Mouse (Mus musculus) urinary bladder, postnatal 25 days (tissue): ENCODE measurements around the gene Atn1.
"Not testable (repeated sequence)": the region's sequence is repeated elsewhere in the genome, so short reads cannot be mapped to it uniquely, and the experiment has no call there.

ENCODE experiments used
- DNase-seq: peaks from one replicate; pipeline ENCODE4 v3.0.0; 2022; ENCODE audit warnings: low spot score

The Atn1 gene

DNA sequence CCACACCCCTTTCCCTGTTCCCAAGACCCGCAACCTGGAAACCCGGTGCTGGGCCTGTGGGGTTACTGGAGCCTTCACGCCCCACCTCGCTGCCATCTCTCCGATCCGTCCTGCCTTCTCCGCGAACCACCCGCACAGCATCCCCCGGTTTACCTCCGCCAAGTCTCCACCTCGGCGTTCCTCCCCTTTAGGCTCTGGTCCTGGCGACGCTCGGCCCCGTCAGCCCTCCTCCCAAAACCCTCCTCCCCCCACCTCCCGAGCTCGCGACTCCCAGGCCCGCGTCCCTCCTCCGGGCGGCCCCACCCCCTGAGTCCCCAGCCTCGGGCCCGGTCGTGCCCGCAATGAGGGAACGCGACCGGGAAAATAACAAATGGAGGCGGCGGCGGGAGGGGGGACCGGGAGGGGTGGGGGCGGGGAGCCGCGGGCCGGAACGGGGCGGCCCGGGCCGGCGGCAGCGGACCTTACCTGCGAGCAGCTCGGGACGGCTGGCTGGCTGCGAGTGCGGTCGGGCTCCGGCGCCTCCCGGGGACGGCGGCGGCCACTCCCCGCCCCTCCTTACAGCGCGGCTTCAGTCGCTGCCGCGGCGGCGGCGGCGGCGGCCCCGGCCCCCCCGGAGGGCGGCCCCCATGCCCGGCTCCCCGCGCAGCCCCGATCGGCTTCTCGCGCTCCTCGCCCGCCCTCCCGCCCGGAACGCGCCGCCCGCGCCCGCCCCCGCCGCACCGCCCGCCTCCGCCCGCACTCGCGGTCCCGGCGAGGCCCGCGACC lies at the start of gene Atn1, which contains the start of gene Gm45234:
Atn1 (minus strand) TSS at position 694 of the 765 bp plus-strand sequence.
Gm45234 (minus strand) TSS at position 191 of the 765 bp plus-strand sequence.
- DNase-seq, result peak; percentile 61

DNA sequence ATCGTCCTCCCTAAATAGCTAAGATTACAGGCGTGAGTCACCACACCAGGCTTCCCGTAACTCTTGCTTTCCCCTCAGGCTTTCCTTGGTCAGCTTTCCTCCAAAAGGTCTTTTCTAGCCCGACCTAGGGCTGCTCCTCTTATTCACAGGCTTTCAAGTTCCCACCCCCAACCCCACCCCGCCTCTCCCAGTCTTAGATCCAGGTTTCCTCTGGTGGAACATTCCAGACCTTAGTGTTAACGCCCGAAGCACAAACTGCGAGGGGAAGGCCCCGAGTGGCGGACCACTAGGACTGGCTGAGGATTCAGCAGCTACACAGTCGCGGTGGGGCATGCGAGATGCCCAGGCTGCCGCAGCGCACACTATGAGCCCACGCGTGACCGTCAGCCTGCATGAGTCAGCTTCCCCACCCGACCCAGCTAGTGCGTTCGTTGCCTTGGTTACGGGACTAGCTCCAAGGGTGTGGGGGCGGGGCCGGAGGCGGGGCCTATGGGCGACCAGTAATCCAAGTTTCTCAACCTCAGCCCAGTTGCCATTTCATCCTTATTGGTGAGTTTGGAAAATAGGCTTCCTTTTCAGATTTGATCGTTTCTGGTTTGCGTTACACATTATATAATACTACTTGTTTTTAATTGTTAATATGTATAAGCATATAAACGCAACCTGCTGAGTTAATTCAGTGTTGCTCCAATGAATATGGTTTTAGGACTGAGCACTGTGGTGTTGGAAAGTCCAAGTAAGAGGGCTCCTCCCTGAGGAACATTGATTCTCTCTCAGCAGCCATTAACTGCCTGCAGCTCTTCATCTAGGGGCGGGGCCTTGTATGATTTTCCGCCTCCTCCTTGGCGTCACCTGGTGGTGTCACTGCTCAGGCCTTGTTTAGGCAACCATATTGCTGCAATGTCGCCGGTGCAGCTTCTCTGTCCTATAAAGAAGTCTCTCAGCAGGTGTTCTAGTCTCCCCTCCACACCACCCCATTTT lies 49.3 kb upstream of the Atn1 start:
- peak; percentile 96 for DNase-seq

DNA sequence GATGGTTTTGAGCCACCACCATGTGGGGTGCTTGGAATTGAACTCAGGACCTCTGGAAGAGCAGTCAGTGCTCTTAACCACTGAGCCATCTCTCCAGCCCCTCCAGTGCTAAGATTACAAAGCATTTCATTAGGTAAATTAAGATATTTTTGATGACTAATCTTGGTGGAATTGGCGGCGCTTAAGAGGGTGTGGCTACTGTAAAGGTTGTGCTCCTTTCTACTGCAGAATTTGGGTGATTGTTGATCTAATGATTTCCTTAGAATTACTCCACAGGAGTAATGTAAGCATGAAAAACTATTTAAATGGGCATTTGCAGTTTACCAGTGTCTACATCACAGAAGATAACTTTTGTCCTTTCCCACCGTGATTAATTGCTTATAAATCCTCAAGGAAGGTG lies 48.0 kb upstream of the Atn1 start:
- no peak for DNase-seq

DNA sequence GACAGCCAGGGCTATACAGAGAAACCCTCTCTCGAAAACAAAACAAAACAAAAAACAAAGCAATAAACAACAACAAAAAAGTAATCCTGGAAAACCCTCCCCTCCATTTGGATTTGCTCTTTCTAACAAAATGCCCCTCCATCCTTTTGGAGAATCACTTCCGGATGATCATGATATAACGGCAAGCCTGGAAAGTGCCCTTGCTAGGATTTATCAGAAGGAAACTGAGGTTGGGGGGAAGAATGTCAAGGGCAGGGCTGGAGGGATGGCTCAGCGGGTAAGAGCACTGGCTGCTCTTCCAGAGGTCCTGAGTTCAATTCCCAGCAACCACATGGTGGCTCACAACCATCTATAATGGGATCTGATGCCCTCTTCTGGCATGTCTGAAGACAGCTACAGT lies 47.4 kb upstream of the Atn1 start:
- not testable (repeated sequence) for DNase-seq

DNA sequence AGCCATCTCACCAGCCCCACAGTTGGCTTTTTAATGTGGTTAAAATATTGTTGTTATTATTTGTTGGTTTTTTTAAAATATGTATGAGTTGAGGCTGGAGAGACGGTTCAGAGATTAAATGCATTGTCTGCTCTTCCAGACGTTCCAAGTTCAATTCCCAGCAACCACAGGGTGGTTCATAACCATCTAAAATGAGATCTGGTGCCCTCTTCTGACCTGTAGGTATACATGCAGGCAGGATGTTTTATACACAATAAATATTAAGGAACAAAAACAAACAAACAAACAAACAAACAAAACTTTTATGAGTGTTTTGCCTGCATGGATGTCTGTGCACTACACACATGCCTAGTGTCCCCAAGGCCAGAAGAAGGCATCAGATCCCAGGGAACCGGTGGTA lies 46.7 kb upstream of the Atn1 start:
- DNase-seq, result no peak

DNA sequence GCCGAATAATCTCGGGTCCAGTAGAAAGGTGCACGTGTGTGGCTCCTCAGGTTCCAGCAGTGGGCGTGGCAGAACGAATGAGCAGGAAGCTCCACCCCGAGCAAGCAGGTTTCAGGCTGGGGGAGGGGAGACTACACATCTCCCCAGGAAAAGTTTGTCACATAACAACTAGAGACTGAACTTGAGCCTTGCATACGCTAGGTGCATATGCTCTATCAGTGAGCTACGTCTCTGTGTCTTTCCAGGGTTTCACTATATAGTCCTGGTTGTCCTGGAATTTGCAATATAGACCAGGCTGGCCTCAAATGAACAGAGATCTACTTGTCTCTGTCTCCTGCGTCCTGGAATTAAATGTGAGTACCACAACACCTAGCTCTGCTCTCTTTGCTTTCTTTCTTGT lies 46.1 kb upstream of the Atn1 start:
- not testable (repeated sequence) for DNase-seq

DNA sequence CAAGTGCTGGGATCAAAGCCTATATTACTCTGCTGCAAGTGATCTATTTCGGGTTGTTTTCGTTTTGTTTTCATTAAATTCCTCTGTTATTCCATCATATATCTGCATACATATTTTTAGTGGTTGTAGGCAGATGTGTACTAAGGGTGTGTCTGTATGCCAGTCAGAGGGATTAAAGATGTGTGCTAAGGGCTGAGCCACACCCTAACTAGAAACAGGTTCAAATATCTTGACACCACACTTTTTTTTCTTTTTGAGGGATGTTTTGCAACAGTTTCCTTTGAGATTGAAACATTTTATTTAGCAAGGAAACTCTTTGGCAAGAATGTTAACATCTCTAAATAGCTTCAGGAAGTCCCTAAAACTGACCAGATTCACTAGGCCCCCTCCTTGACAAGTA lies 39.9 kb upstream of the Atn1 start:
- no peak for DNase-seq

DNA sequence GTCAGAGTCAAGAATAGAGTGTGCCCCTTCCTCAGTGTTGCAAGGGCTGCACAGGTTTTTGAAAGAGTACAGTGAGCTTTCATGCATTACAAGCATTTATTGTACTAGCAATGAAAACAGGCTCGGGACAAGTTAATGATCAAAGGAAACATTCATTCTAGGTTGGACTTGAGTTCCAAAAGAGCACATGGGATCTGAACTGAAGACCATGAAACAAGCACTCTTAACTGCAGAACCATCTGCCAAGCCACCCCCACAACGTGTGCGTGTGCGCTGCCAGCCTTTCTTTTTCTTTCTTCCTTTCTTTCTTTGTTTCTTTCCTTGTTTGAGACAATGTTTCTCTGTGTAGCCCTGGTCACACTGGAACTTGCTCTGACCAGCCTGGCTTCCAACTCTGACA lies 39.5 kb upstream of the Atn1 start:
- DNase-seq, result no peak

DNA sequence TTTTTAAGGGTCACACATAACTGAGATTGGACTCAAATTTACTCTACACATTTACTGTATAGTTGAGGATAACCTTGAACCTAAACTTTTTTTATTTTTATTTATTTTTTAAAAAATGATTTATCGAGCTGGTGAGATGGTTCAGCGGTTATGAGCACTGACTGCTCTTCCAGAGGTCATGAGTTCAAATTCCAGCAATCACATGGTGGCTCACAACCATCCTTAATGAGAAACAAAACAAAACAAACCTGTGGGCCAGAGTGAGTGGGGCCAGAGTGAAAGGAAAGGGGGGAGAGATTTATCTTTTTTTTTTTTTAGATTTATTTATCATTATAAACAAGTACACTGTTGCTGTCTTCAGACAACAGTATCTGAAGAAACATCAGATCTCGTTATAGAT lies 35.6 kb upstream of the Atn1 start:
- DNase-seq, result no peak

DNA sequence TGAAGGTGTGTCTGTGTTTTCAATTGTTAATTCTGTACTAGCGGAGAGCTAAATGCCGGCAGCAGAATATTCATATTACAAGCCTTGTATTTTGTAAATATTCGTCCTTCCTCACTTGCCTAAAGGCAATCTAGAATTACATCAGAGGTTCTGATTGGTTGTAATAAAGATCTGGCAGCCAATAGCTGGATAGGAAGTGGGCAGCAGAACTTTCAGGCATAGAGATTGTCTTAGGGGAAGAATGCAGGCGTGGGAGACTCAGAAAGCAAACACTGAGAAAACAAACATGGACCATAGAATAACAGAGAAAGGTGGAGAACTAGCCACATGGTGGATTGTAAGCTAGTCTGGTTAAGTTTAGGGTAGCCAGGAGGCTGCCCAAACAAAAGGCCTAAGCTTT lies 33.8 kb upstream of the Atn1 start:
- DNase-seq, result no peak

DNA sequence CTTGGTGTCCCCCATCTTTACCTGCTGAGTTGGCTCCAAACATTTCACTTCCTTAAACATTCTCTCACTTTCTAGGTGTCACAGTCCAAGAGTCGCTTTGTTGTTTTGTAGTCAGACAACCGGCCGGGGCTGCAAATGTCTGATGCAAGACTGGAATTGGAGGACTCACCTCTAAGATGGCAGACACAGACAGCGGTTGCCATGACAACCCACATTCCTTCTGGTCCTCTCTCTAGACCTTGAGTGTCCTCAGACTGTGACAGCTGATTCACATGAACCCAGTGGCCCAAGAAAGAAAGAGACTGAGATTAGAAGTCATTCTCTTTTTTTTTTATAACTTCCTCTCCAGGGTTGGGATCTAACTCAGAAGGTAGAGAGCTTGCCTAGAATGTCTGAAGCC lies 33.2 kb upstream of the Atn1 start:
- no peak for DNase-seq

DNA sequence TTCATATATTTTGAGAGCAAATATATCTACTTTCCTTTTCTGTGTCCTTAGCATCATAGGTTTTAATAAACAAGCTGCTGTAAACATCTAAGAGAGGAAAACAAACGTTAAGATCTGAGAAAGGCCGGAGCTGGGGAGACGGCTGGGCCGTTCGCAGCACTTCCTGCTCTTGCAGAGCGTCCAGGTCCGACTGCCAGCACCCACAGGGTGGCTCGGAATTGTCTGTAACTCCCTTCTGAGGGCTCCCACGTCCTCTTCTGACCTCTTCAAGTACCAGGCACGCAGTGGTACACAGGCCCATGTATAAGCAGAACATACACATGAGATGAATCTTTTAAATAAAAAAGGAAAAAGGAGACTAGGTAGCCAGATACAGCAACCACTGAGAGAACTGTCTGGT lies 31.4 kb upstream of the Atn1 start:
- no peak for DNase-seq

DNA sequence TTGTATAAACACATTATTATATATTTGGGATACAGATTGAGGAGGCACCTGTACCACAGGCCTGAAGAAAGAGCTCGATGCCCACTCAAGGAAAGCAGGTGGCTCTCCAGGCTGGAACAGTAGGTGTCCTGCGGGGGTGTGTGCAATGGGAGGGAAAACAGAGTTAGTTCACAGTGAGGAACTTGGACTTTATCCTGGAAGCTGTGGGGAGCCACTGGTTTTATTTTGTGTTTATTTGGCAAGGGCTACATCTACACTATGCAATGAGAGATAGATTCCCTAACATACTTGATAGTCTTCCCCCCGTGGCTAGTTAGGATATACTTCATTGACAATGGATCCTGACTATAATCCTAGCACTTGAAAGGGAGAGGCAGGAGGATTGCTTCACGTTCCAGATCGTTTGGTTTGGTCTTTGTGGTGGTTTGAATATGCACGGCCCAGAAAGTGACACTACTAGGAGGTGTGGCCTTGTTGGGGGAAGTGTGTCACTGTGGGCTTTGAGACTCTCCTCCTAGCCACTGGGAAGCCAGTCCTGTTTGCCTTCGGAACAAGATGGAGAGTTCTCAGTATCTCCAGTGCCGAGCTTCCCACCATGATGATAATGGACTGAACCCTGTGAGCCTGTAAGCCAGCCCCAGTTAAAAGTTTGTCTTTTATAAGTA lies 30.6 kb upstream of the Atn1 start:
- DNase-seq, result no peak

DNA sequence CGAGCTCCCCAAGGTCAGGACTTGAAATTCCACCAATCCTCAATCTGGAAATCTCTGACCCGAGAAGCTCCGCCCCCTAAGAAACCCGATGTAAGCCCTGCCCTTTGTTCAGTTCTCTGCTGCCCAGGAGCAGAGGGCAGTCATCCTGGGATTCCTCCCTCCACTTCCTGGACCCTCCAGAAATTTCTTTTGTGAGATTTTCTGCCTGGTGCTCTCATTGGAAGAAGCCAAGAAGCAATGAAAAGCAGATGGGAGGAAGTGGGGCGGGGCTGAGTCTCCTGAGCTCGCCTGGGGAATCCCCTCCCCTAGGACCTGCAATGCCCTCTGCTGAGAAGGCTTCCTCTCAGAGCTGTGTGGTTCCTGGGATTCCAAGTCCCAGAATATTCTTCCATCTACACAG lies 26.1 kb upstream of the Atn1 start:
- DNase-seq, result no peak

DNA sequence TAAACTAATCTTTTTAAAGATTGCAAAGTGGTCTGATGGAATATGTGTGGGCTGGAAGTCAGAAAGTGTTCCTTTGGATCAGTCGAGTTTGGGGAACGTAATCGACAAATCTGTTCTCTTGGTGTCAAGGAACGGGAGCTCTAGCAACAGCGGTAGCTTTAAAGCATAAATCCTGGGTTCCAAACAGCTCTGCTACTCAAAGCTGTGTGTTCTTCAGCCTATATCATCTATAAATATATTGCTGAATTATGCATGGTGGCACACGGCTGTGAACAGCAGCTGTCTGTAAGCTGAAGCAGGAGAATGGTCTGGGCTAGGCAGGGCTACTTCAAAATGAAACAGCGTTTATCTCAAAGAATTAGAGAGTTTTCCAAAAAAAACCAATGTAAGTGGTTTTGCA lies 24.6 kb upstream of the Atn1 start:
- no peak for DNase-seq

DNA sequence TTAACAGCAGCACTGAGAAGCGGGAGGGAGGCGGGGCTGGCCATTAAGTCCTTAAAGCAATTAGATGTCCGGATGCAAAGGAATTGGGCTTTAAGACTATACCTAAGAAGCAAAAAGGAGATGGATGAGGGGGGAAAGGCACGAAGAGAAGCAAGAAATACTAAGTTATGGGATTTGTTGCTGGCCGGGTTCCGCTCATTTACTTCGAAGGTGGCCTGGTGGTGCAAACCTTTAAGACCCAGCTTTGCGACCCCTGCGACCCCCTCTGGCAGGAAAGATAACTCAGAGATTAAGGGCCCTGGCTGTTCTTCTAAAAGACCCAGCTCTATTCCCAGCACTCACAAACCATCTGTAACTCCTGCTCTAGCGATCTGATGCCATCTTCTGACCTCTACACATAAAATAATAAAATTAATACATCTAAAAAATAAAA lies 23.7 kb upstream of the Atn1 start:
- no peak for DNase-seq

DNA sequence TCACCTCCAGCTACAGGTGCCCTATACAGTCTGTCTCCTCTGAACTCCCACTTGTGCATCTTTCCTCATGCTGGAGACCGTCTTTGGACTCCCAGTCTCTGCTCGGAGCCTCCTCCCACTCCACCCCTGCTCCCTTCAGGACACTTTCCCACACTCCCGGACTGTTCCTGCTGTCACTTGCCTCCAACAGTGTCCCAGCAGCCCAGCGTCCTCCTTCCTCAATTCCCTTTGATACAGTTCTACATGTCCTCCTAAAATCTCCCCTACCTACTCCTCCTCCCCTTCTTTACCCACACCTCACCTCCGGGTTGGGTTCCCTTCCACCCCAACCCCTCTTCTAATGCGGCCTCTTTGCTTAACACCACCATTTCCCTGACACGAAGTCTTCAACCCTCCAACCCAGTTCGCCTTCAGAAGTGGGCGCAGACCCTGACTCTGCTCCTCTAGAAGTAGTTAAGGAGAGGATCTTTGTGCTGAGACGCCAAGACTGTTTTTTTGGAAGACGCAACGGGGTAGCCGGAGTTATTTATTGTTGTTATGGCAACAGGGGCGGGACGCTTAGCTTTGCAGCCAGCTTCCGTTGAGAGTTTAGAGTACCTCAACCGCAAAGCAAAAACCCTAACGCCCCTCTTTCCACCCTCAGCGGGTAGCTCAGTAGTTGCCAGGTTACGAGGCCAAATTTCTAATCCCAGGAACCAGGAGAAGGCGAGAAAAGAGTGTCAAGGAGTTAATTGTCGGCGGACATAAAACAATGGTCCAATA lies 23.1 kb upstream of the Atn1 start, which contains the start of gene Lrrc23:
Lrrc23 (minus strand) TSS at position 506 of the 762 bp plus-strand sequence.
- no peak for DNase-seq

DNA sequence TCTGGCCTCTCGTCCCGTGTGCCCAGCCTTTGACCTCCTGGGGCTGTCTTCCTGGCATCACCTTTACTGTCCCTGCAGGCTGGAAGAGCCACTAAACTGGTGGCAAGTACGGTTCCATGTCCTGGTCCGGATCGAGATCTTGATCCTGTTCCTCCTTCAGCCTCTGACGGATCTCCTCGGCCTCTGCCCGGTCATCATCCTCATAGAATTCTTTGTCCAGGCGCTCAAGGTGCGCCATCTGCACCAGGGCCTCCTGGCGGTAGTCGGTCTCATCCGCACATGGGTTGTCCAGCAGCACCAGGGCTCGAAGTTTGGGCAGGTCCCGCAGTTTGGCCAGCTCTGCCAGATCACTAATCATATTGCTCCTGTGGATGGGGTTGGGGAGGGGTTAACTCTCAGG lies 14.2 kb upstream of the Atn1 start:
- DNase-seq, result no peak

DNA sequence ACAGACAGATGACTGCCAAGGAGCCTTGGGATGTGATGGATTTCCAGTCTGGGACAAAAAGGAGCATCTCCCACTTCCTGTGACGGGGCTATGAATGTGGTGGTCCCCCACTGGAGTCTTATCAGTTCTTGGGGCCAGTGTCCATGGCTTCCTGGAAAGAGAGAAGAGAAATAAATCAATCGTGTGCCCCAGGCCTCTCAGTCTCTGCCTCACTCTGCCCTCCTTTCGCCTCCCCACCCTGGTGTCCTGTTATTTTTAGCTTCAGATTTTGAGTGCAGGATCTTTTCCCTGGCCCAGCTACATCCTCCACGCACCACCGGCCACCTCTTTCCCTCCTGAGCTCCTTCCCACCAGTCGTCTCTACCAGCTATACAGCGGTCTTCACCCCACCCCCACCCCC lies 13.7 kb upstream of the Atn1 start:
- no peak for DNase-seq

DNA sequence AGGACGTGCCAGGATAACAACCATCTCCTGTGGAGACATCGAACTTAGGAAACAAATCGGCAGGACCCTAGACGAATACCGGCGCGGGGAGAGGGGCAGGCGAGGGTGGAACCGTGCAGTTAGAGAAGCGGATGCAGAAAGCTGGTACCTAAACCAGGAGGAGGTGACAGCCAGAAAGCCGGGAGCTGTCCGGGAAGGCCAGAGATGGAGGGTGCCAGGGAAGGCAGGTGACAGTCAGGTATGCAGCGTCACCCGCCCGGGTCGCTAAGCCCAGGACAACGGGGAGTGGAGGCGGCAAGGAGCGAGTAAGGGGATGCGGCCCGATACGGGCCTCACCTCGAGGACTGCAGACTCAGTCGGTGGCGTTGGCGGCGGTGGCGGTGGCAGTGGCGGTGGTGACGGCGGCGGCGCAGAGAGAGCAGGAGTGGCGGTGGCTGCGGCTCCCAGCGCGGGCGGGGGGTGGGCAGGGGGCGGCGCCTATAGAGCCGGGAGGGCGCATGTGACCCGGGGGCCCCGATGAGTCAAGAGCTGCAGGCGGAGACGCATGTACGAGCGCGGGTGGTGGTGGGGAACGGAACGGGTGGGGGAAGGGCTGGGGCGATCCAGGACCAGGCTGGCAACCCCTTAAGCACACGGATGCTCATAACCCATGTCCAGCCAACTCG lies 12.9 kb upstream of the Atn1 start, which contains the start of gene Eno2:
Eno2 (minus strand) TSS at position 573 of the 665 bp plus-strand sequence.
- DNase-seq, result no peak

DNA sequence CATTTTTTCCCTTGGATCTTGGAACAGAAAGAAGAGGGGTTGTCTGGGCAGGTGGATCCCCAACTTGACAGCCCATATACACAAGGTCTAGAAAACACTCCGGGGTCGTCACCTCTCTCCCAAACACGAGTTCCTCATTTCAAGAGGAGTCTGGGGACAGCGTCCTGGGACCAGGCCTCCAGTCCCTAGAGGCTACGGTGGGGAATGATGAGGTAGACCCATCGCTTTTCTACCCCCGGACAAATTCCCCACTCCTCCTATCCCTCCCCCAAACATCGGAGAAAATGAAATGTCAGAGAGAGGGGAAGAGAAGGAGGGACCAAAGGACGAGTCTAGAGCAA lies 12.3 kb upstream of the Atn1 start:
- DNase-seq, result no peak
